Mouse (Mus musculus) MEL (cell line): Measurements from ENCODE around the gene Mmp7. TPM values are rescaled to one million over a fixed set of nuclear protein-coding genes. Genes with fewer than 3 reads are reported as not detected.

ENCODE experiments used
- DNase-seq: peaks from one replicate; pipeline ENCODE4 v3.0.0; 2011; ENCODE audit warnings: low read depth, low spot score
- H3K27ac ChIP-seq: 2 replicates; pipeline ENCODE4 v1.5.1; 2012; ENCODE audit warnings: low read depth, mild to moderate bottlenecking, control low read depth, low read length, moderate library complexity; ENCODE audit not compliant: control insufficient read depth
- H3K27me3 ChIP-seq, 2 experiments: fragments of 150-350 bp in 1 of 2; sonication (generic) in 1 of 2; 2 replicates each; pipeline ENCODE4 v1.6.1; 2012; ENCODE audit warnings: low read length in 2 of 2, mild to moderate bottlenecking in 2 of 2, improper control_type of control experiment in 1 of 2, moderate library complexity in 1 of 2; ENCODE audit not compliant: insufficient read depth in 2 of 2, control insufficient read depth in 1 of 2
- H3K36me3 ChIP-seq, 2 experiments: 2 replicates each; pipeline ENCODE4 v1.6.1; 2012 to 2014; ENCODE audit warnings: low read length in 2 of 2, improper control_type of control experiment in 1 of 2, inconsistent platforms in 1 of 2, mild to moderate bottlenecking in 1 of 2; ENCODE audit not compliant: insufficient read depth in 2 of 2, control insufficient read depth in 1 of 2
- H3K4me1 ChIP-seq, 2 experiments: fragments of 150-350 bp in 1 of 2; sonication (generic) in 1 of 2; 2 replicates each; pipeline ENCODE4 v1.6.1; 2012; ENCODE audit warnings: low read length in 2 of 2, improper control_type of control experiment in 1 of 2, mild to moderate bottlenecking in 1 of 2; ENCODE audit not compliant: insufficient read depth in 2 of 2, control insufficient read depth in 1 of 2
- H3K4me3 ChIP-seq, 2 experiments: fragments of 150-350 bp in 1 of 2; sonication (generic) in 1 of 2; 2 replicates each; pipeline ENCODE4 v1.5.1; 2012; ENCODE audit warnings: low read depth in 2 of 2, low read length in 2 of 2, mild to moderate bottlenecking in 2 of 2, moderate library complexity in 2 of 2, control low read depth in 1 of 2, improper control_type of control experiment in 1 of 2; ENCODE audit not compliant: control insufficient read depth in 1 of 2, insufficient read depth in 1 of 2
- H3K79me2 ChIP-seq: 2 replicates; pipeline ENCODE4 v1.6.1; 2012; ENCODE audit warnings: mild to moderate bottlenecking, low read length, moderate library complexity; ENCODE audit not compliant: control insufficient read depth, poor library complexity, insufficient read depth
- H3K9ac ChIP-seq: 2 replicates; pipeline ENCODE4 v1.6.1; 2012; ENCODE audit warnings: low read depth, mild to moderate bottlenecking, control low read depth, low read length, moderate library complexity; ENCODE audit not compliant: control insufficient read depth, poor library complexity, severe bottlenecking
- H3K9me3 ChIP-seq: fragments of 150-350 bp; sonication (generic); replicated peaks from 2 replicates; pipeline ENCODE4 v1.6.1; 2012; ENCODE audit warnings: mild to moderate bottlenecking, low read length, improper control_type of control experiment, moderate library complexity; ENCODE audit not compliant: insufficient read depth
- BHLHE40 ChIP-seq: IDR thresholded peaks from 2 replicates; pipeline ENCODE4 v1.6.1; 2012; ENCODE audit warnings: low read depth, mild to moderate bottlenecking, inconsistent platforms, low read length, improper control_type of control experiment, borderline replicate concordance
- CTCF ChIP-seq, 3 experiments: IDR thresholded peaks in 2 of 3; conservative IDR thresholded peaks in 1 of 3; 2 replicates each; pipeline ENCODE4 v1.5.1; 2011 to 2012; ENCODE audit warnings: low read length in 3 of 3, low read depth in 2 of 3, mild to moderate bottlenecking in 2 of 3, improper control_type of control experiment in 1 of 3, inconsistent platforms in 1 of 3, mixed read lengths in 1 of 3, moderate library complexity in 1 of 3; ENCODE audit not compliant: control insufficient read depth in 1 of 3, insufficient read depth in 1 of 3, poor library complexity in 1 of 3, severe bottlenecking in 1 of 3
- E2F4 ChIP-seq: IDR thresholded peaks from 2 replicates; pipeline ENCODE4 v1.6.1; 2011; ENCODE audit warnings: low read depth, low read length, improper control_type of control experiment, borderline replicate concordance
- ETS1 ChIP-seq: IDR thresholded peaks from 2 replicates; pipeline ENCODE4 v1.6.1; 2012; ENCODE audit warnings: low read depth, mild to moderate bottlenecking, inconsistent platforms, low read length, improper control_type of control experiment, moderate library complexity
- HCFC1 ChIP-seq: IDR thresholded peaks from 2 replicates; pipeline ENCODE4 v1.6.1; 2012; ENCODE audit warnings: low read depth, mild to moderate bottlenecking, inconsistent platforms, low read length, improper control_type of control experiment, moderate library complexity
- MAFK ChIP-seq: IDR thresholded peaks from 2 replicates; pipeline ENCODE4 v1.6.1; 2011; ENCODE audit warnings: low read depth, mild to moderate bottlenecking, low read length, improper control_type of control experiment, borderline replicate concordance
- MEF2A ChIP-seq: IDR thresholded peaks from 2 replicates; pipeline ENCODE4 v1.6.1; 2014; ENCODE audit warnings: low read depth, mild to moderate bottlenecking, inconsistent platforms, low read length, improper control_type of control experiment; ENCODE audit not compliant: poor library complexity, insufficient replicate concordance, severe bottlenecking; ENCODE audit errors: extremely low read depth
- MXI1 ChIP-seq: IDR thresholded peaks from 2 replicates; pipeline ENCODE4 v1.6.1; 2011; ENCODE audit warnings: mild to moderate bottlenecking, low read depth, low read length, improper control_type of control experiment
- MYB ChIP-seq: IDR thresholded peaks from 2 replicates; pipeline ENCODE4 v1.6.1; 2011; ENCODE audit warnings: mild to moderate bottlenecking, low read depth, low read length, improper control_type of control experiment
- POLR2A ChIP-seq, 2 experiments: IDR thresholded peaks; 2 replicates each; pipeline ENCODE4 v1.6.1; 2011 to 2012; ENCODE audit warnings: low read length in 2 of 2, mild to moderate bottlenecking in 2 of 2, control low read depth in 1 of 2, improper control_type of control experiment in 1 of 2, low read depth in 1 of 2, moderate library complexity in 1 of 2; ENCODE audit not compliant: control insufficient read depth in 1 of 2, insufficient read depth in 1 of 2, poor library complexity in 1 of 2
- POLR2AphosphoS2 ChIP-seq: IDR thresholded peaks from 2 replicates; pipeline ENCODE4 v1.6.1; 2011; ENCODE audit warnings: low read length, improper control_type of control experiment
- RAD21 ChIP-seq: IDR thresholded peaks from 2 replicates; pipeline ENCODE4 v1.6.1; 2011; ENCODE audit warnings: mild to moderate bottlenecking, low read depth, low read length, improper control_type of control experiment
- SIN3A ChIP-seq: IDR thresholded peaks from 2 replicates; pipeline ENCODE4 v1.6.1; 2012; ENCODE audit warnings: low read length, improper control_type of control experiment, inconsistent platforms
- SMC3 ChIP-seq: IDR thresholded peaks from 2 replicates; pipeline ENCODE4 v1.6.1; 2011; ENCODE audit warnings: low read depth, low read length, improper control_type of control experiment
- ZC3H11A ChIP-seq: IDR thresholded peaks from 2 replicates; pipeline ENCODE4 v1.6.1; 2012; ENCODE audit warnings: low read depth, mild to moderate bottlenecking, inconsistent platforms, low read length, improper control_type of control experiment
- ZKSCAN1 ChIP-seq: IDR thresholded peaks from 2 replicates; pipeline ENCODE4 v1.6.1; 2012; ENCODE audit warnings: low read depth, mild to moderate bottlenecking, inconsistent platforms, low read length, improper control_type of control experiment, moderate library complexity
- ZNF384 ChIP-seq: IDR thresholded peaks from 2 replicates; pipeline ENCODE4 v1.6.1; 2012; ENCODE audit warnings: low read depth, mild to moderate bottlenecking, inconsistent platforms, low read length, improper control_type of control experiment
- polyA plus RNA-seq, 2 experiments: library from polyadenylated mRNA; stranded (reverse) in 1 of 2; unstranded in 1 of 2; fragments of >175 nt in 1 of 2; fragments of >200 nt in 1 of 2; gene quantifications; 2 replicates each; pipeline versions ENCODE4 v1.2.1 to v1.2.4; 2012; ENCODE audit warnings: low replicate concordance in 2 of 2, low read depth in 1 of 2; ENCODE audit not compliant: insufficient read length in 2 of 2, insufficient read depth in 1 of 2, missing spikeins in 1 of 2
- total RNA-seq: library from RNA; depleted of rRNA; stranded (reverse); fragments of 300-350 nt; gene quantifications from 2 replicates; pipeline ENCODE4 v1.2.3, GENCODE M21; 2012

Mmp7 gene
- total and polyA plus RNA-seq, 3 experiments = not detected

DNA sequence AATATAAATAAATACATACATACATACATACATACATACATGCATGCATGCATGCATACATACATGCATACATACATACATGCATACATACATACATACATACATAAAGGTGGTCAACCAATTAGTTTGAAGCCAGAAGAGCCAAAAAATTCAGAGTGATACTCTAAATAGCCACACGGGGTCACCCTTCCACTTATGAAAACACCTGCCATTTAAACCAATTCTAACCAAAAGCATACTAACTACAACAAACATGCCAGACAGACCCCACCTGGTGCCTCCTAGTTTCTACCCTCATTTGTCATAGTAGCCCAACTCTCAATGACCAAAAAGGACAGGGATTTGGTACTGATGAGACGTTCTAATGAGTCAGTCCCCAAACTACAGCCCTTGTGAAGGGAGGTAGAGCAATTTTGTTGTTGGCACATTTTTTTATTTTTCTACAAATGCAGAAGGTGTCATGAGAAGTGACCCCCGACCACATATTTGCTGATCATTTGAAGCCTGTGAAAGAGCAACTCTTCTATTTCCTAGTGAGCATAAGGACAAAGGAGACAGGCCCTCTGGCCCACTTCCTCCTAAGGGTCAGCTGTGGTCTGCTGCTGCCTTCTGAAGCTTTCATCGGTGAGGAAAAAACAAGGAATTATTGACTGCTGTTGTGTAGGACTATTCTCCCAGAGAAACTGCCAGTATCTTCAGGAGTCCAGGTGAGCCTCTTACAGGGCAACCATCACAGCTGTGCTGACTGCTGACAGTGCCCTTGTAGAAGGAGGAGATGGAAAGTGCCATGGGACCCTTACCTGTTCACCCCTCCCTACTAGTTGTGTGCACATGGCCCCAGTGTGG is 22.4 kb downstream of the Mmp7 start:
- no peaks in the 10 kb centered on the region for H3K4me1 ChIP-seq
- H3K9ac ChIP-seq = no peak overlapping the region
- H3K27me3 ChIP-seq = peaks cover 3 to 4% of the 10 kb centered on the region in 2 experiments; a peak in 2 of 4 replicates
- peak; percentile 24 to 92 (median 64); a peak in 5 of 6 replicates for TF ChIP-seq CTCF (IDR thresholded peaks at IDR 0.05 in 2 of 3, conservative IDR thresholded peaks at IDR 0.05 in 1 of 3; ENCODE audit: control insufficient read depth in 1 of 3, insufficient read depth in 1 of 3, low read depth in 2 of 3, low read length in 3 of 3, poor library complexity in 1 of 3, severe bottlenecking in 1 of 3)
- peak; percentile 98 for TF ChIP-seq SMC3
- no peak for TF ChIP-seq E2F4
- peak; percentile 97 for TF ChIP-seq RAD21
- no peak for TF ChIP-seq MEF2A
- peak; percentile 99 for TF ChIP-seq ZC3H11A
- 0 out of 2 replicates have a peak, but pooled peaks have one; percentile 8 for TF ChIP-seq ZNF384
- TF ChIP-seq SIN3A = peak; percentile 32; the same call in 1 of the 2 replicates
- TF ChIP-seq, all 39 proteins: peak for 6
- DNase-seq = peak; percentile 87
- Histone ChIP-seq H3K36me3 (no peaks in the 10 kb centered on the region), H3K9me3 (no peaks in the 10 kb centered on the region), H3K27ac (no peak overlapping the region), H3K79me2 (no peaks in the 10 kb centered on the region), H3K4me3 (no peak overlapping the region)

- H3K9me3 ChIP-seq = no peaks in the 10 kb centered on the region
- H3K79me2 ChIP-seq = no peaks in the 10 kb centered on the region
- no peak overlapping the region for H3K9ac ChIP-seq
- H3K4me3 ChIP-seq = no peak overlapping the region
- H3K27ac ChIP-seq = no peak overlapping the region
- no peaks in the 10 kb centered on the region for H3K36me3 ChIP-seq
- no peaks in the 10 kb centered on the region for H3K4me1 ChIP-seq
- H3K27me3 ChIP-seq = peaks cover 3 to 4% of the 10 kb centered on the region in 2 experiments; a peak in 2 of 4 replicates
- TF ChIP-seq HCFC1 (no peak), MEF2A (no peak), BHLHE40 (no peak), POLR2AphosphoS2 (no peak), E2F4 (no peak), SMC3 (no peak), ZC3H11A (no peak), MAFK (no peak), ZKSCAN1 (no peak), POLR2A (IDR thresholded peaks at IDR 0.05; ENCODE audit: control insufficient read depth in 1 of 2, insufficient read depth in 1 of 2, low read depth in 1 of 2, low read length in 2 of 2, poor library complexity in 1 of 2) (no peak), MXI1 (no peak), ETS1 (no peak), MYB (no peak)
- no peak for DNase-seq
These were observed 23.0 kb downstream of the Mmp7 start for GRCm38 (mm10) chr9:7714908-7715175.
